Mouse (Mus musculus): Measurements from ENCODE around the gene Olfr293. TPM values are rescaled to one million over a fixed set of nuclear protein-coding genes. Genes with fewer than 3 reads are reported as not detected.

The Olfr293 gene
- not detected in 2 replicates for polyA plus RNA-seq (2012; rRNA removed)

- no peak within 1 kb of the TSS for H3K27ac ChIP-seq (ENCODE audit: insufficient read depth, low read depth, low read length)
- TF ChIP-seq POLR2A (IDR thresholded peaks at IDR 0.05; ENCODE audit: low read depth, low read length) = no peak
- TF ChIP-seq CTCF (IDR thresholded peaks at IDR 0.05; ENCODE audit: extremely low read depth, insufficient read length, insufficient replicate concordance, low read depth, low read length) = no peak
- WGBS = 91% methylated on average over 4 of the region's 4 CpGs
- no peaks in the 10 kb centered on the region for H3K27me3 ChIP-seq (ENCODE audit: control insufficient read depth, insufficient read depth, low read length)
- no peak within 1 kb of the TSS for H3K4me3 ChIP-seq (ENCODE audit: low read depth, low read length)
- H3K4me1 ChIP-seq (ENCODE audit: control insufficient read depth, insufficient read depth, insufficient read length, low read length) = no peaks in the 10 kb centered on the region
- no peaks in the 10 kb centered on the region for H3K36me3 ChIP-seq (ENCODE audit: control insufficient read depth, insufficient read depth, low read length)
These were observed at the start of gene Olfr293 for GRCm38 (mm10) chr7:86648761-86649160. Gene Olfr293 (plus strand): TSS chr7:86649061.

DNA sequence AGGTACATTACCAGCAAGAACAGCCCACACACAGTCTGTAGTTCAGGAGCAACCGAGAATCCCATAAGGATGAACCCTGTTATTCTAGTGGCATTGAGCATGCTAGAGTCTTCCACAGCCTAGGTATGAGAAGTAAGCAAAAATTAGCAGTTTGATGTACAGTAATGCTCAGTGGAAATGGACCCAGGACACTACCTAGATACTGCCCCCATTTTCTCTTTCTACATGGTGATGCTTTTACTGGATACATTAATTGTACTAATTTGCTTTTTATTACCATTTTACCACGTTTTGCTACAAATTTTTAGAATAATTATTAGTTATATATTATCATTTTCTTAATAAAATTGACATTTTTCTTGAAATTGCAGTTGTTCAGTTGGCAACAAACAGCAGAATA lies 32.3 kb upstream of the Olfr293 start, which contains the start of gene Olfr294:
TSS of gene Olfr294 (minus strand) at position 101 of the 400 bp plus-strand sequence.
- Histone ChIP-seq H3K4me1 (ENCODE audit: control insufficient read depth, insufficient read depth, insufficient read length, low read length) (no peaks in the 10 kb centered on the region), H3K36me3 (ENCODE audit: control insufficient read depth, insufficient read depth, low read length) (no peaks in the 10 kb centered on the region), H3K4me3 (ENCODE audit: low read depth, low read length) (no peak within 1 kb of the TSS), H3K27me3 (ENCODE audit: control insufficient read depth, insufficient read depth, low read length) (no peaks in the 10 kb centered on the region), H3K27ac (ENCODE audit: insufficient read depth, low read depth, low read length) (no peak within 1 kb of the TSS)
- TF ChIP-seq CTCF (IDR thresholded peaks at IDR 0.05; ENCODE audit: extremely low read depth, insufficient read length, insufficient replicate concordance, low read depth, low read length) = no peak
- no peak for TF ChIP-seq POLR2A (IDR thresholded peaks at IDR 0.05; ENCODE audit: low read depth, low read length)
- WGBS = 45% methylated on average over 2 of the region's 2 CpGs

- no peaks in the 10 kb centered on the region for H3K4me1 ChIP-seq (ENCODE audit: control insufficient read depth, insufficient read depth, insufficient read length, low read length)
- H3K27me3 ChIP-seq (ENCODE audit: control insufficient read depth, insufficient read depth, low read length) = no peaks in the 10 kb centered on the region
- TF ChIP-seq POLR2A (IDR thresholded peaks at IDR 0.05; ENCODE audit: low read depth, low read length) (no peak), CTCF (IDR thresholded peaks at IDR 0.05; ENCODE audit: extremely low read depth, insufficient read length, insufficient replicate concordance, low read depth, low read length) (no peak)
- H3K36me3 ChIP-seq (ENCODE audit: control insufficient read depth, insufficient read depth, low read length) = no peaks in the 10 kb centered on the region
- H3K27ac ChIP-seq (ENCODE audit: insufficient read depth, low read depth, low read length) = no peak within 1 kb of the TSS
- no peak within 1 kb of the TSS for H3K4me3 ChIP-seq (ENCODE audit: low read depth, low read length)
These were observed 39.2 kb downstream of the Olfr293 start, which contains the start of gene Olfr292 for GRCm38 (mm10) chr7:86688030-86688429. Gene Olfr292 (plus strand): TSS chr7:86688330.

Other genes starting within 250 kb of the Olfr293 start
- not detected in 2 replicates for gene Olfr301, start 245.2 kb upstream of the Olfr293 start, polyA plus RNA-seq (2012; rRNA removed)
- not detected in 2 replicates for gene Olfr299, start 189.1 kb upstream of the Olfr293 start, polyA plus RNA-seq (2012; rRNA removed)
- gene Olfr298, start 156.6 kb upstream of the Olfr293 start, polyA plus RNA-seq (2012; rRNA removed) = not detected in 2 replicates
- gene Olfr297, start 129.1 kb upstream of the Olfr293 start, polyA plus RNA-seq (2012; rRNA removed) = not detected in 2 replicates
- gene Olfr295, start 65.2 kb upstream of the Olfr293 start, polyA plus RNA-seq (2012; rRNA removed) = not detected in 2 replicates
- not detected in 2 replicates for gene Olfr294, start 32.4 kb upstream of the Olfr293 start, polyA plus RNA-seq (2012; rRNA removed)
- gene Olfr292, start 39.3 kb downstream of the Olfr293 start, polyA plus RNA-seq (2012; rRNA removed) = not detected in 2 replicates
- gene Folh1, start 126.9 kb downstream of the Olfr293 start, polyA plus RNA-seq (2012; rRNA removed) = not detected in 2 replicates
- gene Vmn2r77, start 146.0 kb downstream of the Olfr293 start, polyA plus RNA-seq (2012; rRNA removed) = not detected in 2 replicates